Mouse (Mus musculus) E14TG2a.4 (cell line): ENCODE results near the gene Prpf19.

ENCODE experiments used
- CTCF ChIP-seq: conservative IDR thresholded peaks from 2 replicates; pipeline ENCODE4 v1.5.1; 2014; ENCODE audit warnings: low read length
- NANOG ChIP-seq: IDR thresholded peaks from 2 replicates; pipeline ENCODE4 v1.6.1; 2014; ENCODE audit warnings: borderline replicate concordance, low read length, mixed read lengths
- POU5F1 ChIP-seq: IDR thresholded peaks from 2 replicates; pipeline ENCODE4 v1.6.1; 2014; ENCODE audit warnings: low read length, borderline replicate concordance

- TF ChIP-seq CTCF, result no peak
- no peak for TF ChIP-seq NANOG
- no peak for TF ChIP-seq POU5F1
These were observed 23.4 kb downstream of the Prpf19 start for GRCm38 (mm10) chr19:10918321-10918991.
